Mouse (Mus musculus) regulatory T cell (primary cell): ENCODE data around the gene Fndc5.

ENCODE experiments used
- in situ Hi-C: fragments of 300-600 bp; cut with MboI, MseI; formaldehyde crosslinking; loops from one replicate; pipeline ENCODE4 v1.15.1; 2025; ENCODE audit warnings: high pct_unique_total_duplicates

Gene Fndc5

DNA sequence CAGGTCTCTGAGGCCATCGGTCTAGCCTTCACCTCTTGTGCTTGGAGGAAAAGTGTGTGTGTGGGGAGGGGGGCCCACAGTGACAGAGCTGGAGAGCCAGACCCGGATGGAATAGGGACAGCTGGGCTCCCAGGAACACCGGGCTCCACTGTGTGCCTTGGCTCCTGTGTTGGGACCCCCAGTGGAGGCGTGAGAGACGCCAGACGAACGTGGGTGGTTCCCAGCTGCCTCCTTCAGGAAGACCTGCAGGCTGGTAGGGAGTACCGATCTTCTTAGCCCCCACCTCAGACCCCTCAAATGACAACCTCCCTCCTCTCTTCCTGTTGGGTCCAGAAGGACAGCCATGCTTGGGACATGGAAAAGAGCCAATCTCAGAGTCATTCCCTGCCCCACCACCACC lies 14.1 kb upstream of the Fndc5 start:
- in situ Hi-C loops: no loop called here

DNA sequence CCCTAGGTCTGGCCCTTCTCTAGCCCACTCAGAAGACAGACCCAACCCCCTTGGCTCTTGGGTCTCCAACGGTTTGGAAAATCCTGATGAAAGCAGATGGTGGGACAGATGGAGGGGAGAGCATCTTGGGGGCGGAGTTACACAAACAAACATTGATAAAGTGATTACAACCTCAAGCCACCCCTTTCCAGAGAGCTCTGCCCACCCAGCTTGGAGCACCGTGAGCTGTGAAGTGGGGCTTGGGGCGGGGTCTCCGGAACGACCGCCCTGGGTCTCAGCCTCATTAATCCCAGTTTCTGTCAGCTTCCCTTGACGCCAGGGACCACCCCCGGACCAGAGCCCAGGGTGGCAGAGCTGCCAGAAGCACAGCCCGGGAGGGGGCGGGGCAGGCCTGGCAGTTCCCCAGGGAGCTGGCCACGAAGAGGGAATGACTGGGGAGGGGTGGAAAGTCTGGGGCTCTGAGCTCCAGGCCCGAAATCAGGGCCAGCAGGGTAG lies 12.1 kb upstream of the Fndc5 start:
- in situ Hi-C loops: no loop called here

DNA sequence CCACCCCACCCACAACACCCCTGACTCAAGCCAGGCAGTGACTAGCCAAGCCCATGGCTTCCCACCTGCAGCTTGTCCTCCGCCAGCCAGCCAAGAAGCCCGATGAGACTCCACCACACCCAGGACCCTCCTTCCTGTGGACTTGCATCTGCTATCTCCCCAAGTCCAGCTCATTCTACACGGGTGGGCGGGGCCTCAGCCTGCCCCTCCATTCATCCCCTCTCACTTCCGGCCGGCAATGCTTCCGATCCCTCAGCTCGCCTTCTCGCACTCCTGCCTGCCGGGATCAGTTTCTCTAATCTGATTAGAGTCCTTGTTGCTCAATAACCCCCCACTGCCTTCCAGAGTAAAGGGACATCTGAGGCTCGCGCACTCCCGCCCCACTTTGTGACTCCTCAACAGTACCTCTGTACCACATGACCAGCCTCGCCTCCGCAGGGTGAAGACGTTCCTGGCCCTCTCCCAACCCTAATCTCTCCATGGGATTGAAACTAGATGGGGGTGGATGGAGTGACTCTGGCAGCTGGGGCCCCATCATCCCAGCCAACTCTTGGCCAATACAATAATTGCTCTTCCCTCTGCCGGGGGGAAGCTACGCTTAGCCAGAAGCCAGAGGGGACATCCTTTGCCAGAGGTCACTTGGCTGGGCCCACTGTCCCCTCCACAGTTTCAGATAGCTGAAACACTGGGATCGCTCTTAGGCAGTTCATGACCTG lies 10.9 kb upstream of the Fndc5 start:
- in situ Hi-C loops: no loop called here

DNA sequence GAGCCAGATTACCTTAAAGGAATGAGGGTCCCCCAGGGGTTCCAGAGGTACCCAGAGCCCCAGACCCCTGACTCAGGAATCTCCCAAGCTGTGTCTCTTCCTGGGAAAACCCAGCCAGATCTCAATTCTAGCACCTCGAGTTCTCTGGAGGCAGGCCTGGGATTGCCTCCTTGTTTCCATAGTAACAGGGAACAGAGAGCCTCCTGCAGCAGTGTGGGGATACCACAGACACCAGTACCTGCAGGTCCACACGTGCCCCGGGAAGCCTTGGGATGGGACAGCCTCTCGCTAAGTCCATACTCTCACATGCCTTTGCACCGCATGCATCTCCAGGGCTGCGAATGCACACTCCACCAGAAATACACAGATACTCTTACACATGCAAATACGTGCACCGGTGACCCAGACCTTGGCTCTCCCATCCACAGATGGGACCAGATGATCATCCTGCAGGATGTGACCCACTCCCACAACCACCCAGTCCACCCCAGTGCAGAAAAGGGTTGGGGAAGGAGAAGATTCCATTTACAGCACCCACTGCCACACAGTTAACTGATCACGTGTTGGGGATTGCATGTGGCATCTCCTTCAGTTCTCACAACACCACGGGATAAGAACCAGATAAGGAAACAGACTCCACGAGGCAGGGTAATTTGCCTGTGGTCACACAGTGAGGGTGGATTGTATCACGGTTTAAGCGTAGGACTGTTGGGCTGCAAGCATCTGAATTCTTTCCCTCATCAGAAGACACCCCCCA lies 8.0 kb upstream of the Fndc5 start:
- in situ Hi-C loops: no loop called here

DNA sequence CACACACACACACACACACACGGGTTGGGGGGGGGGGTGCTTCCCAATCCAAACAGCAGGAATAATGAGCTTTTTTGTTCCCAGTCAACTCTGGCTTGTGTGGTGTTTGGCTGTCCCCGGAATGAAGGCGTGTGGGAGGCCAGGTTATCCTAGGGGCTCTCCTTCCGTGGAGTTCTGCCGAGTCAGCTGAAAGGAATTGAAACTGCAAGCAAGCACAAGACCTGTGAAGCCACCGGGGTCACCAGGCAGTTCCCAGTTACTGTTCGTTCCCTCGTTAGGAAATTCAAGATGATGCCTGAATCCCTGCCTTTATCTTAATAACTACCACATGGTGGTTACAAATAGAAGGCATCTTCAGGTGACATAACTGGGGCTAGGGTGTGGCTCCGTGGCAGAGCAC lies 7.4 kb upstream of the Fndc5 start:
- in situ Hi-C loops: no loop called here

DNA sequence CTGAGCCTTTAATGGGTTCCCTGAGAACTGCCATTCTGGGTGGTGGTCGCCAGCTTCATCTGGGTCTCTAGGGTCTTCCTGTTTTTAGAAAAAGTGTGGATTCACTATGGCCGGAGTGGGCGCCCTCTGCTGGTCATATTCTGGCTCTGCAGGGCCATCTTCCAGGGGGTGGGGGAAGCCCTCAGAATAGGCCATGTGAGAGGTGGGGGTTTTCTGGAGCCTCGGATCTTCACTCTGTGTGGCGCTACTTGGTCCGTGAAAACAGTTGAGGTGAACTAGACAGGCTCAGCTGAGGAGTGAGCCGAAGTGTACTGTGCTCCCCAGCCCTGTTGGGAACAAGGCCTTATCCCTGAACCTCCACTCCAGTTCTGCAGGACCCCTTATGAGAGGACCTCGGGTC lies 6.7 kb upstream of the Fndc5 start:
- in situ Hi-C loops: no loop called here

DNA sequence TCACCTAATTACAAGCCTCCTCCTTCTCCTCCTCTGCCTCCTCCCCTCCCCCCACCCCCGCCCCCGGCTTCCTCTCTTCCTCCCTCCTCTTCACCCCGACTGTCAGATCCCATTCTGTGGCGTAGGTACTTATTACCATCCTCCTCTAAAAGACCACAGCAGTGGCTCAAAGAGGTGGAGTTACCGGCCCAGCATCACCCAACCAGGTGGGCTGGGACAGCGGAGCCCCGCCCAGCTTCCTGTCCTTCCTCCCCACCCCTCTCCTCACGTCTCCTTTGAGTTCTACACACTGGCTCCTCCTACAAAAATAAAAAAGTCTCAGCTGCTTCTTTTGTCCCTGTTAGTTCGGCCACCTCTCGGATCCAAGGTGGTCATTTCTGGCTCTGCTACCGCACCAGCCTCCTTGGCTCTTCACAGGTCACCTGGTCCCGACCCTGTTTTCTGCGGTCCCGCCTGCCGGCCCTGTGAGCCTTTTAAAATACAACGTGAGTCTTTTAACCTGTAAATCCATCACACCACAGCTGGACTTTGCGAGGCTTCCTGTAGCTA lies 6.0 kb upstream of the Fndc5 start:
- in situ Hi-C loops: no loop called here

DNA sequence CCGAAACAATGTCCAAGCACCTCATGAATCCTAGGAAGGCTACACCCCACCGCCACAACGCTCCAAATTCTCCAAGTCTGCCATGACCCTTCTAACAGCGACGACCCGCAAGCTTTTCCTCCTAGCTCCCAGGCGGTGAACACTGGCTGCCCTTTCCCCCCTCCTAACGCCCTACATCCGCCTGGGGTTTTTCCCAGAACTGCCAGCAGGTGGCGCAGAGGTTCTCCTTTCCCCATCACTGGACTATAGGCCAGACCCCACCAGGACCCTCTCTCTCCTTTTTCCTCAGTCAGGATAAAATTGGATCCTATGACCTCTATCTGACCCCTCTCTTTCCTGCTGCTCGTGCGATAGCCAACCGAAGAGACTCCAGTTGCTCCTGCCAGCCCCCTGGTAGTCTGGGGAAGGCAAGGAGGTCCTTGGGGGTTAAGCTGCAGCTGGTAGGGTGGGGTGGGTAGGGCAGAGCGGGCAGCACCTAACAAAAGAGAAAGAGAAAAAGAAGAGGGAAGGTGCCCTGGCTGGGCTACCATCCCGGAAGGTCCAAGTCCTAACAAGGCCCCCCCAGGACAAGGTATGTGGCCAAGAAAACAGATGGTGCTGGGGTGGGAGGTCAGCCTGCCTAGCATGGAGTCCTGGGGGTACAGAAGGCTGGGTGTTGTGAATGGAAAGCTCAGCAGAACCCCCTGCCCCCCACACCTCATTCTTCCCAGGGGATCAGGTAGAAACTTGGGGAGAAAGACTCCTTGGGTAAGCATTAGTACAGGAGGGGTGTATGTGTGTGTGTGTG lies 1.8 kb upstream of the Fndc5 start:
- in situ Hi-C loops: no loop called here

DNA sequence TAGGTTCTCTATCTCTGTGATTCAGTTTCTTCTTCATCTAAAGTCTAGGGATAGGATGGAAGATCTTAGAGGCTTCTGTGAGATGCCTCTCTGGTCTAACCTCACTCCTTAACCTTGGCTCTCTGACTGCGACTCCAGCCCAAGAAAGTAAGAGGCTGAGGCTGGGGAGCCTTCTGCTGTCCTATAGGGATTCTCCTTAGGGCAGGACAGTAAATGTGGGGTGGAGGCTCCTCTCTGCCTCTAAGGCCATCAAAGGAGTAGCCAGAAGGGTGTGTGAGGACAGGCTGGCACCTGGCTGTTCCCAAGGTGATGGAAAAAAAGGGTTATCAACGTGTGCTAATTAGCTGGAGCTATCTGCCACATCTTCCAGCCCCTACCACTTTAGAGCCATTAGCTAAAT lies 1.2 kb upstream of the Fndc5 start:
- in situ Hi-C loops: no loop called here

DNA sequence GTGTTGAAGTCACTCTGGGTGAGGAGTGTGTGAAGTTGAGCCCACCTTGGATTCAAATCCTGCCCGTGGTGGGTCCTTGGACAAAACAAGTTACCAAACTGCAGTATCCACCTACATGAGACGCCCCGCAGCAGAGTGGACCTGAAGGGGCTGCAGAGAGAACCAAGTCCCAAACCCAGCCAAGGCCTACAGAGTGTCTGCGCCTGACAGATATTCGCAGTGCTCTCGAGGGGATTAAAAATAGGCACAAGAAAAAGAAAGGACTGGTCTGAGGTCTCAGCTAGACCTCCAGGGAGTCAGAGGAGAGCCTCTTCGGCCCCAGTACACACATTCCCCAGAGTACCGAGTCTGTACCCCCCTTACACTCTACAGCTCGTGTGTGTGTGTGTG lies 615 bp upstream of the Fndc5 start:
- in situ Hi-C loops: no loop called here

DNA sequence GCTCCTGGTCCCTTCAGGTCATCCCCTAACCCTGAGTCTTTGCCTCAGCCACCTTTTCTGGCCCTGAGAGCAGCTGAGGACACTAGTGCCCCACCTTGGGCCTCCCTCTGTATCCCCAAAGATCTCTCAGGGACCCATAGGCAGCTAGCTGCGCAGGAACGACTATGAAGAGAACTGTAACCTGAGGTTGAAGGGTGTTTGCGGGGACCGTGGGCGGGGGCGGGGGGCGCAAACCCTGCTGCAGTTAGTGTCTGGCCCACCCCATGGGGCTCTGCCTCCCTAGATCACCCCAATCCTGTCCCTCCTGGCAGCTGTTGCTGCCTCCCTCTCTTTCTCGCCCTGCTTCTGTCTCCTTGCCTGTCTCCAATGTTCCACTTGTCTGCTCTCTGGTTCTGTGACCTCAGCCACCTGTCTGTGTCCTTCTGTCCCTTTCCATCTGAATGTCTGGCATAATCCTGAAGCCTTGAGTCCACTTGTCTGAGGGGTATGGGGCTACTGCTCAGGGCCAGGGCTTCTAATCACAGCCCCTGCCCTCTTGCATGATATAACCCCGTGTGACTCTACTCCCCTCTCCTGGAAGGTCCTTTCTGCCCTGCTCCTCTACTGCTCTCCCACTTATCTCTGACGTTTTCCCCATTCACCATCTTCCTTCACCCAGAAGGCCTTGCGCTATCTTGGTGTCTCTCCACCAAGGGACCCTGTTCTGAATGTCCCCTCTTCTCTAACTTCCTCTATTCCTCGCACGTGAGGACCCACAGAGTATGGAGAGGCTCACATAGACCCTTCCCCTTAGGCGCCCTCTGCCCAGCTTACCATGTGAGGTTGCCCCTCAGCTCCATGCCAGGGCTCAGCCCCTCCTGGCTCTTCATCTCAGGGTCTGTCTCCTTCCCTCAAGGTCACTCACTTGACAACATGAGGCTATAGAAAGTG lies 858 bp downstream of the Fndc5 start:
- in situ Hi-C loops: no loop called here

DNA sequence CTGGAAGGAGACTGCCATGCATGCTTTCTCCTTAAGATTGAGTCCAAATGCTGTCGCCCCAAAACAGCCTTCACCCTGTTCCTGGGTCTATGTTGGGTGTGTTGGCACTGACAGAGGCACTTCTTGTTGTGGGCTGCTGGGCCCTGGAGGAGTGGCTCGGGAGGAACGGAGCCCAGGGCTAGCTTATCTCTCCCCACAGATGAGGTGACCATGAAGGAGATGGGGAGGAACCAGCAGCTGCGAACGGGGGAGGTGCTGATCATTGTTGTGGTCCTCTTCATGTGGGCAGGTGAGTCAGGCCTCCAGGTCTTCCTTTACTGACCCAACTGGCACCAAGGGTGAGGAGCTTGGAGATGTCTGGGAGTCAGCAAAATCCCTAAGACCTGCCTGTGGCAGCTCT lies 2.8 kb downstream of the Fndc5 start:
- in situ Hi-C loops: loop anchor here (5.0 kb wide), 1 partner anchor 283 kb away; no protein-coding TSS in a partner anchor

DNA sequence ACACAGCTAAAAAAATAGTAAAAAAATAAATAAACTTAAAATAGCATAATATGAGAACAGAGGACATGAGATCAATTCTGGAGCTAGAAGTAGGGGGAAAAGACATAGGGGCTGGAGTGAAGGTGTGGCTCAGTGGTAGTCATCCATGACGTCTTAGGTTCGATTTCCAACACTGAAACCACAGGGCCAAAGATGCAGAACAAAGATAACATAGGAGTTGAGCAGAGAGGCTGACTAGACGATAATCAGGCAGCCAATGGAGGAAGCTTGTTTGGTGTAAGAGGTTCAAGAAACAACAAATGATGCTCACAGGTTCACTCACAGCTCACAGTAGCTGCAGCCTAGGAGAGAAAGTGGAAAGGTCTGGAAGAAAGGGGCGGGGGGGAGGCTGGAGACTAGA lies 4.0 kb downstream of the Fndc5 start:
- in situ Hi-C loops: loop anchor here (5.0 kb wide), 1 partner anchor 281 kb away; no protein-coding TSS in a partner anchor

DNA sequence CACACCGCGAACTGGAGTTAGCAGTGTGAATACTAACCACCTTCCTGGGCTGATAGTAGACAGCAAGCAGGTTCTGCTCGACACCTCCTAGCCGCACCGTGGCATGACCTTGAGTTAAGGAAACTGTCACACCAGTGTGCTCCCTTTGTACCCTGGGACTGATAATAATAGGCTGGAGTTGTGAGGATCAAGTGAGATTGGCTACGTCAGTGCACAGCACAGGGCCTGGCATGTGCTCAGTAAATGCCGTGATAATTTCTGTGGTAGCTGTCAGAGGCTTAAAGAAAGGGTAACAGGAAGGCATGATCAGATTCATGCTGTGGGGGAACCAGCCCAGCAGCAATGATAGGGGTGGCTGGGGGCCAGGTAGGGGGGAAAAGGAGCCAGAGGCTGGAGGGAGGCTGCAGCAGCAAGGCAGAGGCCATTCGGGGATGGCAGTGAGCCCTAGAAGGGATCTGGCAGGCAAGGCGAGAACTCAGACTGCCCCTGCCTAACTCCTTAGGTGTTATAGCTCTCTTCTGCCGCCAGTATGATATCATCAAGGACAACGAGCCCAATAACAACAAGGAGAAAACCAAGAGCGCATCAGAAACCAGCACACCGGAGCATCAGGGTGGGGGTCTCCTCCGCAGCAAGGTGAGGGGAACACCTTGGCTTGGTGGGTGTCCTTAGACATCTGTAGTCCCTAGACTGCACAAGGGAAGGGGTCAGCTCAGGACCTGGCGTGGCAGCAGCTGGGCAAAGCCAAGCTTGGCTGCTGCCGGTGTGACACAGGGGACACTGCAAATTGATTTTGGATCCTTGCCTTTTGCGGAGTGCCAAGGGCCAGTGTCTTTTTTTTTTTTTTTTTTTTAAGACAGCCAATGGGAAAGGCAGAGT lies 5.0 kb downstream of the Fndc5 start:
- in situ Hi-C loops: loop anchor here (5.0 kb wide), 1 partner anchor 281 kb away; no protein-coding TSS in a partner anchor

DNA sequence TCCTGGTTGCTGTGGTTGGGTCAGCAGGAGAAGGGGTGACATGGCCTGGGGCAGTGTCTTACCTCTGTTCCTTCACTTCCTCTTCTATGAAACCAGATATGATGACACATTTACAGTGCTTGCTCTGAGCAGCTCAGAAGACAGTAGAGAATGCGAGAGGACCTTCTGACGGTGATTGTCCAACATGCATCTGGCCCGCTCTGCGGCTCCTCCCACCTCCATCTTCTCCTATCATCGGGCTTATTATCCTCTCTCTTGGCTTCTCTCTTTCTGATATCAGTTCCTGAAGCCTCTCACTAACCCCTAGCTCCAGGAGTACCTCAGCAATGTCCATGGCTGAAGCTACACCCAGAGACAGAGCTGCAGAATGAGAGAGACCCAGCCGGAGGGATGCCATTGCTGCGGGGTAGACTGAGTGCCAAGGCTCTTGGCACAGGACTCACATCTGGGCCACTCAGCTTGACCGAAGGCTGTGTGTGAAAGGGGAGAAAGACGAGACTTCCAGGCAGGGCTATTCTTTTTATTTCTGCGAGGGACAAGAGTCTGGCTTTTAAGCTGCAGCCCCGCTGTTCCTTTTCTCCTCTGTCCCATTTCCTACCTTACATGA lies 5.7 kb downstream of the Fndc5 start:
- in situ Hi-C loops: loop anchor here (5.0 kb wide), 1 partner anchor 280 kb away; no protein-coding TSS in a partner anchor

DNA sequence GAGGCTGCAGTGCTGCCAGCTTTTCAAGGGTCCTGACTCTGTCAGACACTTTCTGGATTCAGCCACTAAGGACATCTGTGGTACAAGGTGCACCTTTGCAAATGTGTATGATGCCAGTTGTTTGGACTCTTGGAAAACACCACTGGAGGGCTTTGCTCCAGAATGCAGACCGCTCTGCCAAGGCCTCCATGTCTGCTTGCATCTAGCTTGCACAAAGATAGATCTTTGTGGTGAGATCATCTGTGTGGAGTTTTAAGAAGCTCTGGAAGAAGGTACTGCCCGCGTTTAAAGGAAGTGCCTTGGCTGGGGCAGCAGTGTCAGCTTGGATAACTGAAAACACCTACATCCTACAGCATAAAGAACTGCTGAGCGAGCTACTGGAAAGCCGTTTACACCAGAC lies 6.7 kb downstream of the Fndc5 start:
- in situ Hi-C loops: loop anchor here (5.0 kb wide), 1 partner anchor 279 kb away; no protein-coding TSS in a partner anchor

DNA sequence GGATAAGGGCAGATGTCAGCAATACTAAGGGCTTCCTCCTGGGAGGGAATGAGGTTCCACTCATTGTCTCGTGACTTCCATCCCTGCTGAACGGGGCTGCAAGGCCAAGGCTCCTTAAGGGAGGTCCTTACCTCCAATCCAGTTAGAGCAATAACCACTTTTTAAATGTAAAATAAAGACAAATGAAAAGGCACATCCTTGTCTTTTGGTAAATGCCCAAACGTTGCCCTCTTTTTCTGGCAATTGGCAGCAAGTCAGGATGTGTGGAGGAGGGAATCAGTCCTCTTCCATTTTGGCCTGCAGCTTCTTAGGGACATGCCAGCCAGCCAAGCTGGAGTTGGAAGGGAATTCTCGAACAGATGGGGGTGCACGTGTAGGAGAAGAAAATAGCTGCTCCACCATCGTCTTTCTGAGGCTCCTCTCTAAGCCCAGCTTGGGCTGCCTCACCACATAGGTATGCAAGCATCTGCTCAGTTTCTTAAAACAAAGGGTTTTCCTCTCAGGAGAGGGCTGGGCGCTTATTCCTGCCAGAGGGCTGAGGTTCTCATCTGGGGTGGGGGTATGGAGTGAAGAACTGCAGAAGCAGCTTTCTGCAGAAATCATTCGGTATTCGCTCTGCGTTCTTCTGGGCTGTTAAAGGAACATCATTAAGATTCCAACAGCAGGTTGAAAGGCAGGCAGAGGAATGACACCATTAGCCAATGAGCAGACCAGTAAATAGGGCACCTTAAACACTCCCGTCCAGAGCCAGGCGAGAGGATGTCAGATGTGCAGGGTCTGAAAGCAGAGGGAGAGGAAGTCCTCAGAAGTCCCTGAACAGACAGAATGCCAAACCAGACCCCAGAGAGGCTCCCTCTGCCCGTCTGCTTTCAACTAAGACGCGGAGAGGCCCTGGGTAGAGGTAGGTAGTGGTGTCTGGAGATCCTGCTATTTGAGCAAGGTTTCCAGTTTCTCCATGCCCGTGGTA lies 7.9 kb downstream of the Fndc5 start:
- in situ Hi-C loops: loop anchor here (5.0 kb wide), 1 partner anchor 278 kb away; no protein-coding TSS in a partner anchor

DNA sequence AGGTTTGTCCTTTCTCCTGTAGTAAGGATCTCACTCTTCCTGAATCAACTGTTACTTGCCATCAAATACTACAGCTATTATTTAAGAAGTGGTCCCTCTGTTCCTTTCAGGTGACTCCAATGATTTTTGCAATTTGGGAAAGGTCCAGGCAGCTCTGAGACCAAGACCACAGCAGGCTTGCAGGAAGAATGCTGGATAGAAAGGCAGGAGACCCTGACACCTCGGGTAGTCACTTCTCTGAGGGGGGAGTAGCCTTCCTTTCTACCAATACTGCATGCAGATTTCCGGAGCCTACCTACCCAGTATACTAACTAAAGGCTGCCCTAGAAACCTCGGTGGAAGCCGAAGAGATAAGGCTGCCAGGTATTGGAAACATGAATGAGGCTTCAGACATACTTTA lies 8.6 kb downstream of the Fndc5 start:
- in situ Hi-C loops: no loop called here
